ENCODE assay signal across 9 mouse cellular contexts in genomic region chr16:35422141-35422540, GRCm38 (mm10). TPM values are rescaled to one million over a fixed set of nuclear protein-coding genes. Genes with fewer than 3 reads are reported as not detected.
DNase-seq lines count a peak whose midpoint lies in the region; ATAC-seq and TF ChIP-seq lines count a peak whose summit lies in the region.
"Had no signal": no experiment of that assay in that cellular context is flagged by ENCODE, and none has a peak within 500 bp of the region (broad histone marks: within the 10 kb centered on the region; RNA-seq: fewer than 3 reads in every experiment).

No protein-coding gene starts in this region.

- 49% methylated on average over 4 of the region's 4 CpGs for WGBS in liver, embryonic 12.5 days (ENCODE audit: insufficient replicate concordance)
- 90% methylated on average over 4 of the region's 4 CpGs for WGBS in cerebellum, adult 2 months
- 78% methylated on average over 4 of the region's 4 CpGs for WGBS in kidney, embryonic 15.5 days
- 72% methylated on average over 4 of the region's 4 CpGs for WGBS in neural tube, embryonic 13.5 days

- H3K9me3 ChIP-seq in liver, embryonic 12.5 days (replicated peaks): no peaks in the 10 kb centered on the region
- no peaks in the 10 kb centered on the region for H3K9me3 ChIP-seq in kidney, embryonic 15.5 days (replicated peaks)
- H3K9me3 ChIP-seq in neural tube, embryonic 13.5 days: no peaks in the 10 kb centered on the region
- H3K9me3 ChIP-seq: liver, embryonic 15.5 days had no signal

- H3K27me3 ChIP-seq in liver, embryonic 12.5 days (replicated peaks): no peaks in the 10 kb centered on the region
- H3K27me3 ChIP-seq in cerebellum, adult 2 months (ENCODE audit: control insufficient read depth, insufficient read depth, low read length): no peaks in the 10 kb centered on the region
- H3K27me3 ChIP-seq in kidney, embryonic 15.5 days: no peaks in the 10 kb centered on the region
- H3K27me3 ChIP-seq in neural tube, embryonic 13.5 days: no peaks in the 10 kb centered on the region
- H3K27me3 ChIP-seq: liver, embryonic 15.5 days had no signal

- no peak overlapping the region for H3K9ac ChIP-seq in liver, embryonic 12.5 days
- no peak overlapping the region for H3K9ac ChIP-seq in kidney, embryonic 15.5 days
- H3K9ac ChIP-seq in neural tube, embryonic 13.5 days: no peak overlapping the region
- H3K9ac ChIP-seq: liver, embryonic 15.5 days had no signal

- H3K27ac ChIP-seq in liver, embryonic 12.5 days: no peak overlapping the region
- no peak overlapping the region for H3K27ac ChIP-seq in cerebellum, adult 2 months (ENCODE audit: insufficient read depth, low read length)
- 0 out of 2 replicates have a peak overlapping the region, but pooled peaks have one; percentile 78 for H3K27ac ChIP-seq in kidney, embryonic 15.5 days
- no peak overlapping the region for H3K27ac ChIP-seq in neural tube, embryonic 13.5 days (replicated peaks)
- H3K27ac ChIP-seq: liver, embryonic 15.5 days had no signal

- no peak overlapping the region for H3K4me3 ChIP-seq in liver, embryonic 12.5 days
- no peak overlapping the region for H3K4me3 ChIP-seq in cerebellum, adult 2 months (replicated peaks; ENCODE audit: insufficient read depth, low read depth, low read length)
- H3K4me3 ChIP-seq in kidney, embryonic 15.5 days (replicated peaks): no peak overlapping the region
- H3K4me3 ChIP-seq in neural tube, embryonic 13.5 days: no peak overlapping the region
- H3K4me3 ChIP-seq: liver, embryonic 15.5 days had no signal

- no peak overlapping the region for H3K4me2 ChIP-seq in liver, embryonic 12.5 days
- no peak overlapping the region for H3K4me2 ChIP-seq in kidney, embryonic 15.5 days
- no peak overlapping the region for H3K4me2 ChIP-seq in neural tube, embryonic 13.5 days
- H3K4me2 ChIP-seq: liver, embryonic 15.5 days had no signal

- TF ChIP-seq POLR2A in cerebellum, adult 2 months (IDR thresholded peaks at IDR 0.05; ENCODE audit: borderline replicate concordance, insufficient read depth, low read length): no peak

- peak; percentile 56 for TF ChIP-seq CTCF in cerebellum, adult 2 months (IDR thresholded peaks at IDR 0.05; ENCODE audit: borderline replicate concordance, insufficient read depth, low read depth, low read length)

- peaks cover 19% of the 10 kb centered on the region for H3K36me3 ChIP-seq in liver, embryonic 12.5 days
- no peaks in the 10 kb centered on the region for H3K36me3 ChIP-seq in kidney, embryonic 15.5 days
- H3K36me3 ChIP-seq in neural tube, embryonic 13.5 days: no peaks in the 10 kb centered on the region

- no peak for ATAC-seq in liver, embryonic 12.5 days
- ATAC-seq in kidney, embryonic 15.5 days (replicated peaks; ENCODE audit: low FRiP score): no peak
- peak; percentile 37; the same call in 1 of the 2 replicates for ATAC-seq in neural tube, embryonic 13.5 days (ENCODE audit: low read depth)

- peak; percentile 17 to 71 for DNase-seq in adrenal gland, adult (ENCODE audit: inconsistent age in 2 of 2, low spot score in 1 of 2)
- no peak for DNase-seq in adrenal gland, adult 8-10 months
- DNase-seq in liver: peak; percentile 14
- DNase-seq in cerebellum, adult 2 months: peak; percentile 15 to 35
- no peak for DNase-seq in spleen, postnatal 14 days (ENCODE audit: low spot score in 2 of 2)

- H3K4me1 ChIP-seq in liver, embryonic 12.5 days: no peaks in the 10 kb centered on the region
- peaks cover 14% of the 10 kb centered on the region for H3K4me1 ChIP-seq in cerebellum, adult 2 months (ENCODE audit: control insufficient read depth, insufficient read depth, low read length)
- peaks cover 35% of the 10 kb centered on the region for H3K4me1 ChIP-seq in kidney, embryonic 15.5 days
- peaks cover 15% of the 10 kb centered on the region; the same call in 1 of the 2 replicates for H3K4me1 ChIP-seq in neural tube, embryonic 13.5 days (replicated peaks)
- H3K4me1 ChIP-seq: liver, embryonic 15.5 days had no signal

RNA-seq across cellular contexts. Expression of gene Sec22a, which starts 58.4 kb away (rescaled TPM):
- 10 to 100 TPM; 30.5 to 38.8 (median 32.9) TPM for total RNA-seq in adrenal gland, adult 8-10 months (2022)
- 10.8 and 11.7 TPM in 2 replicates for polyA plus RNA-seq in liver, embryonic 12.5 days (2016; fragmentation: Nextera tagmentation; extraction: Ambion mirVana)
- polyA plus RNA-seq in cerebellum, adult 2 months (2012; rRNA removed): 22.4 and 26.1 TPM in 2 replicates
- polyA plus RNA-seq in kidney, embryonic 15.5 days (2015; fragmentation: Nextera tagmentation; extraction: Ambion mirVana): 48.9 and 51.8 TPM in 2 replicates
- polyA plus RNA-seq in neural tube, embryonic 13.5 days (2015; fragmentation: Nextera tagmentation; extraction: Ambion mirVana): 38.1 and 39.2 TPM in 2 replicates

Comparison
In these comparisons a context has a peak if more than half of its experiments do, and no peak if none do; other contexts are left out.
1. DNase-seq: peak in adrenal gland, adult (2 of 2), liver (single experiment) and cerebellum, adult 2 months (2 of 2); none in adrenal gland, adult 8-10 months (single experiment) and spleen, postnatal 14 days (0 of 2).